Mouse (Mus musculus): ENCODE data around the gene Dact1. TPM values are rescaled to one million over a fixed set of nuclear protein-coding genes. Genes with fewer than 3 reads are reported as not detected.

Gene Dact1
- polyA plus RNA-seq, 1 experiment from 2014 or later, result 0.81 TPM

DNA sequence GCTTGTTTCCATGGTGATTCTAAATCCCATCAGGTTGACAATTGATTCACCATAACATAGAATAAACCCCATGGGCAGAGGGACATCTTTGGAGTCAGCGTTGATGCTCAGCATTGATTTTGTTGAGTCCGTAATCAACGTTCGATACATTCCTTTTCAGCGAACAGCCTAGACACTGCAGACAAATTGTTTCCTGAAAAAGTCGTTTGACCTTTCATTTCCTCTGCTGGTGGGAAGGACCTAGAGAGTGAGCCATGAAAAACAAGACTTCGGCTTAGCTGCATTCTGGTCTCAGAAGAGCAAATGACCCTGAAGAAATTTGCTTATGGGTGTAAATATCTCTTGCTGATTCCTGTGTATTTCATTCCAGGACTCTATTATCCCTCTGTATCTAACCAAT lies 55.5 kb downstream of the Dact1 start:
- Histone ChIP-seq H3K27ac (no peak overlapping the region), H3K9ac (no peak overlapping the region), H3K9me3 (replicated peaks) (no peaks in the 10 kb centered on the region), H3K36me3 (no peaks in the 10 kb centered on the region), H3K27me3 (no peaks in the 10 kb centered on the region), H3K4me1 (replicated peaks) (peaks cover 5% of the 10 kb centered on the region; the same call in 1 of the 2 replicates), H3K4me3 (replicated peaks) (no peak overlapping the region), H3K4me2 (no peak overlapping the region)
- no peak for DNase-seq
- 44% methylated on average over 7 of the region's 7 CpGs for WGBS (ENCODE audit: insufficient replicate concordance)
- no peak for ATAC-seq (ENCODE audit: low read depth)

DNA sequence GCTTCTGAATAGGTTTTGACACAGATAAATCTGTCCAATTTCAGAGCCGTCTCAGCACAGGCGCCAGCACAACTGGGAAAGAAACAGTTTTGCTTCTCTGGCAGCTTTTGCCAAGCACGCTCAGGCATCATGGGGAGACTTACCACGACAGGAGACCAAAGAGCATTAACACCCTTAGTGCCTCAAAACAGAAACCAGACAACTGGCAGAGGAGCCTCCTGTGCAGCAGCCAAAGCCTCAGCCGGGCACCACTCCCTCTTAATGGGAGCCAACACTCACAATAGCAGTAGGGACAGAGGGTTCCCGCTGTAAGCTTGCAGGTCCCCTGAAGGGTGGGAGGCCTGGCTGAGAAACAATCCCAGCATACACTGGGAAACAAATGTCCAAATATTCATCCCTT lies 56.5 kb downstream of the Dact1 start:
- no peaks in the 10 kb centered on the region for H3K27me3 ChIP-seq
- H3K36me3 ChIP-seq, result no peaks in the 10 kb centered on the region
- WGBS (ENCODE audit: insufficient replicate concordance), result 62% methylated on average over 6 of the region's 6 CpGs
- DNase-seq, result no peak
- H3K4me2 ChIP-seq, result no peak overlapping the region
- H3K27ac ChIP-seq, result no peak overlapping the region
- H3K4me1 ChIP-seq (replicated peaks), result peaks cover 5% of the 10 kb centered on the region; the same call in 1 of the 2 replicates
- ATAC-seq (ENCODE audit: low read depth), result no peak
- no peak overlapping the region for H3K4me3 ChIP-seq (replicated peaks)
- no peaks in the 10 kb centered on the region for H3K9me3 ChIP-seq (replicated peaks)
- no peak overlapping the region for H3K9ac ChIP-seq

DNA sequence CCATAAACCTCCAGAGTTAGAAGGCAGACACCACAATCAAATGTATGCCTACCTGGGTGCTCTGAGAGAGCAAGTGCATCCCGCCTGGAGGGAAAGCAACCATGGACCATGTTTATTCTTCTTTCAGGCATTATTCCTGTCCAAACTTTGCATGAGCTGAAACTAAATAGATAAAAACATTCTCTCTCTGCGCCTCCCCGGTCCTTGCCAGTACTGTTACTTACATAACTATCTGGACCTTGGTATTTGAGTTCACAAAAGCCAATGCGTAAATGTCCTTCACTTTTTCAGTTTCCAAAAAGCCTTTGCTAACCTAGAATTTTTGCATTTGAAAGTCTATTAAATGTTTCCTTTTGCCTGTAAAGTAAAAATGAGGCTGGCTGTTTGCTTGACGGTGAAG lies 58.9 kb downstream of the Dact1 start:
- Histone ChIP-seq H3K4me2 (no peak overlapping the region), H3K4me1 (replicated peaks) (peaks cover 5% of the 10 kb centered on the region; the same call in 1 of the 2 replicates), H3K9me3 (replicated peaks) (no peaks in the 10 kb centered on the region), H3K36me3 (no peaks in the 10 kb centered on the region), H3K27me3 (no peaks in the 10 kb centered on the region), H3K27ac (no peak overlapping the region), H3K4me3 (replicated peaks) (no peak overlapping the region), H3K9ac (no peak overlapping the region)
- WGBS (ENCODE audit: insufficient replicate concordance), result 54% methylated on average over 5 of the region's 5 CpGs
- no peak for DNase-seq
- ATAC-seq (ENCODE audit: low read depth), result no peak

Other genes starting within 250 kb of the Dact1 start
- gene Tomm20l, start 198.5 kb upstream of the Dact1 start, polyA plus RNA-seq (2015; fragmentation: Nextera tagmentation; extraction: Ambion mirVana), result not detected in 2 replicates
- gene Timm9, start 173.2 kb upstream of the Dact1 start, polyA plus RNA-seq (2015; fragmentation: Nextera tagmentation; extraction: Ambion mirVana), result 65.8 and 74.5 TPM in 2 replicates
- gene 2700049A03Rik, start 173.0 kb upstream of the Dact1 start, polyA plus RNA-seq (2015; fragmentation: Nextera tagmentation; extraction: Ambion mirVana), result 5.0 and 5.3 TPM in 2 replicates